Mouse (Mus musculus) limb, embryonic 10.5 days (tissue): ENCODE measurements around the gene Pex7. TPM values are rescaled to one million over a fixed set of nuclear protein-coding genes. Genes with fewer than 3 reads are reported as not detected.

Experiments used
- DNase-seq: peaks from one replicate; pipeline ENCODE4 v3.0.0-alpha.2; 2017; ENCODE audit warnings: low spot score
- H3K27ac ChIP-seq: fragments of 300-500 bp; sonication (generic); 2 replicates; pipeline ENCODE4 v1.5.1; 2016; ENCODE audit warnings: mild to moderate bottlenecking
- H3K27me3 ChIP-seq: fragments of 300-500 bp; sonication (generic); 2 replicates; pipeline ENCODE4 v1.6.1; 2016; ENCODE audit warnings: low read depth, mild to moderate bottlenecking; ENCODE audit not compliant: poor library complexity, severe bottlenecking
- H3K36me3 ChIP-seq: fragments of 300-500 bp; sonication (generic); 2 replicates; pipeline ENCODE4 v1.6.1; 2016; ENCODE audit warnings: mild to moderate bottlenecking, moderate library complexity
- H3K4me1 ChIP-seq: fragments of 300-500 bp; sonication (generic); 2 replicates; pipeline ENCODE4 v1.6.1; 2016
- H3K4me3 ChIP-seq: fragments of 300-500 bp; sonication (generic); 2 replicates; pipeline ENCODE4 v1.5.1; 2016; ENCODE audit warnings: mild to moderate bottlenecking, moderate library complexity
- H3K9me3 ChIP-seq: fragments of 300-500 bp; sonication (generic); replicated peaks from 2 replicates; pipeline ENCODE4 v1.6.1; 2016; ENCODE audit warnings: mild to moderate bottlenecking
- WGBS: fragments of 180-500 bp; shearing (Covaris S2); methylation state at CpG from one replicate; pipeline ENCODE4 v1.1.7; 2016; 5-methylcytosine and 5-hydroxymethylcytosine counted together
- polyA plus RNA-seq: library from polyadenylated mRNA; unstranded; fragments of >200 nt; fragmentation: Nextera tagmentation; extraction: Ambion mirVana; gene quantifications from 2 replicates; pipeline ENCODE4 v1.2.1, GENCODE M21; 2016

The Pex7 gene
- polyA plus RNA-seq, 1 experiment from 2014 or later = 19.1 TPM

DNA sequence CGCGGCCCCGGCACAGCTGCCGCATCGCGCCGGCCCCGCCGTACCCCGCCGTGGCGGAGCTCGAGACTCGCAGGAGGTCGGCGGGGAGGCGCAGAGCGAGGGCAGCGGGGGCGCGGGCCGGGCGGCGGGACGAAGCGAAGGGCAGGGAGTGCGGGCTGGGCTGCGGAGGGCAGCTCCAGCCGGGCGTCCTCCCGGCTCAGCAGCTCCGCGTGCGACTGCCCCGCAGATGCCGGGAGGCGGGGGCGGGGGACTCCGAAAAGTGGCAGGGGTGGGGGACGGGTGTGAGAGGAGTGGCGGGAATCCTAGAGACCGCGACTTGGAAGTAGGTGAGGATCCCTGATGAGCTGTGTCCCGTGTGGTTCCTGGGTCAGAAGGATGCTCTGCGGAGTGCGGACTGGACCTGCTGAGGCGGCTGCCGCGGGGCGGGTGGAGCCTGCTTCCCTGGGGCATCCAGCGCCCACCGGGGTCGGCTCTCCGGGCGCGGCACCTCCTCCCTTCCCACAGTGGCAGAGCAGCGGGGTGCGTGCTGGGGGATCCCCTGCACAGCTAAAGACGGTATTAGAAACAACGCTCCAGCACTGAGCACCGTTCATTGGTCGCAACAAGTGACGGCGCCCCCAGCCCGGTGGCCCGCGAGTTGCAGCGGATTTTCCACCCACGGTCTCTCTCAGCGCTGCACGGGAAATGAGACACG is 56.3 kb downstream of the Pex7 start, which contains the start of gene Slc35d3:
TSS of gene Slc35d3 (minus strand) at position 462 of the 694 bp plus-strand sequence.
- Histone ChIP-seq H3K36me3 (no peaks in the 10 kb centered on the region), H3K4me1 (peaks cover 39% of the 10 kb centered on the region), H3K27ac (peak within 1 kb of the TSS; percentile 70), H3K27me3 (peaks cover 57% of the 10 kb centered on the region), H3K4me3 (peak within 1 kb of the TSS; percentile 67), H3K9me3 (no peaks in the 10 kb centered on the region)
- peak; percentile 76 for DNase-seq
- under 1% methylated on average over 72 of the region's 72 CpGs for WGBS

DNA sequence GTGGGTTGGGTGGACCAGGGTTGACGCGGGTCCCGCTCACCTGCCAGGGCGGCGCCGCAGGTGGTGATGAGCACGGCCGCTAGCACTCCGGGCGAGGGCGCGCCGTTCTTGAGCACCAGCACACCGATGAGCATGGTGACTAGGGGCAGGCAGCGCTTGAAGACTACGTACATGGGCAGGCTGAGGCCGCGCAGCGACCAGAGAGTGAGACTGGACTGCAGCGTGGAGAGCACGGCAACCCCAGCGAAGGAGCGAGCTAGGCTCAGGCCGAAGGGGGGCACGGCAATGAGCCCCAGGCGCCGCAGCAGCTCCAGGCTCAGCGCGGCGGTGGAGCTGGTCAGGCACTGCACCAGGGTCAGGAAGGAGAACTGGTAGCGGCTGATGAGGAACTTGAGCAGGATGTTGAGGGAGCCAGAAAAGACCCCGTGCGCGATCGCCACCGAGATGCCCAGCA is 56.9 kb downstream of the Pex7 start:
- H3K27me3 ChIP-seq = peaks cover 57% of the 10 kb centered on the region
- no peak for DNase-seq
- under 1% methylated on average over 36 of the region's 36 CpGs for whole genome bisulfite sequencing
- peaks cover 39% of the 10 kb centered on the region for H3K4me1 ChIP-seq
- H3K27ac ChIP-seq = peak overlapping the region; percentile 70
- no peaks in the 10 kb centered on the region for H3K9me3 ChIP-seq
- no peaks in the 10 kb centered on the region for H3K36me3 ChIP-seq
- H3K4me3 ChIP-seq = peak overlapping the region; percentile 67

DNA sequence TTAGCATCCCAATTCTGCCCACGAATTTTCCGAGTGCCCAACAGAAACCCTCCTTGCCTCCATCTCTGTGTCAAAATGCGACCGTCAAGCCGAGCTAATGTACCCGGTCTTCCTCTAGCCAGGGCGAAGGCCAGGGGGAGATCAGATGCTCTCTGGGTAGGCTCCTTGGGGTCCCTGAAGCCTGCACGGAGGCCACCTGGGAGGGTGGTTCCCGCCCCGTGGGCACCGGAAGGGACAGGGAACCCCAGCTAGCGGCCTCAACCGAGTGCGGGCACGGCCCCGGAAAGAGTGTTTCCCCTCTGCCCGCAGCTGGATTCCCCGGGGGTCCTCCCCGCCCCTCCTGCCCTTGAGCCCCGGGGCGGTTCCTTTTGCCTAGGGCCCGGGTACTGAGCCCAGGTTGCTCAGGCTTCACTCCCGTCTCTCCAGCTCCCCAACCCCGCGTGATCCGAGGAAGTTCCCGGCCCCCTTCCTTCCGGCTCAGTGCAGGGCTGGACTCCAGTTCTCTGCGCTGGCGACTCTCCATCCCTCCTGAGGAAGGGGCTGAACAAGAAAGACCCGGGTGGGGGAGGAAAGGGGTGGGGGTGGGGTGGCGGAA is 57.6 kb downstream of the Pex7 start:
- under 1% methylated on average over 32 of the region's 32 CpGs for WGBS
- peak; percentile 68 for DNase-seq
- Histone ChIP-seq H3K27me3 (peaks cover 58% of the 10 kb centered on the region), H3K4me1 (peaks cover 39% of the 10 kb centered on the region), H3K36me3 (no peaks in the 10 kb centered on the region), H3K9me3 (no peaks in the 10 kb centered on the region), H3K27ac (peak overlapping the region; percentile 67), H3K4me3 (peak overlapping the region; percentile 67)

DNA sequence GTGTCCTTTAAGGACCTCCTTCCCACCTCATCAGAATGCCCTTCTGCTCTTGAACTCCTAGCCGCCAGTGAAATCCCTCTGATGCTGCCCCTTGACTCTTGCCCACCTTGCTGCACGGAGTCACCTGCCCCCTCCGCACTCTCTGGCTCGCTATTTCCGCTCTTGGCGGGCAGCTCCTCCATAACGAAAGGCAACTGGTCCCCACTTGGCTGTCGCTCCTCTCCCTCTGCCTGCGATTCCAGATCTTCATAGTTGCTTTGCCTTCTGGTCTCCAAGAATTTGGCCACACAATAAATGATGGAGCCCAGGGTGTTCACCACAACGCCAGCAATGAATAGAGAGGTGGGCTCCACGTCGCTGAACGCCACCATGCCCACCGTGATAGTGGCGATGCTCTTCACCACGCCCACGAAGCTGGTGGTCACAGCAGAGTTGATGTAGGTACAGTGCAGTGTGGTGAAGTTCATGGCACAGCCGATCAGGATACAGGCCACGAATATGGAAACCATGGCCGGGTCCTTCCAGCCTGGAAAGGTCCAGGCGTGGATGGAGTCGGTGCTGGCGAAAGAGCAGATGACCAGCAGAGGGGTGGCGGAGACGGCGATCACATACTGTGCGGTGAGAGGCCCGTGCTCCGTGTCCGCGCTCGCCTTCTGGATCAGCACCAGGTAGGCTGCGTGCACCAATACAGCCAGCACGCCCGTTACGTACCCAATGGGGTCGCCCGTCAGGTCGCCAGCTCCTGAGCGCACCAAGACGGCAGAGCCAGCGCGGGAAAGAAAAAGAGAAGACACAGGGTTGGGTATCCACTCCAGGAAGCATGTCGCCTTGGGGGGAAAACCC is 58.3 kb downstream of the Pex7 start:
- Histone ChIP-seq H3K36me3 (no peaks in the 10 kb centered on the region), H3K27me3 (peaks cover 62% of the 10 kb centered on the region), H3K9me3 (no peaks in the 10 kb centered on the region), H3K27ac (0 out of 2 replicates have a peak overlapping the region, but pooled peaks have one; percentile 25), H3K4me1 (peaks cover 39% of the 10 kb centered on the region), H3K4me3 (peak overlapping the region; percentile 67)
- DNase-seq = peak; percentile 51
- 3% methylated on average over 44 of the region's 44 CpGs for WGBS

DNA sequence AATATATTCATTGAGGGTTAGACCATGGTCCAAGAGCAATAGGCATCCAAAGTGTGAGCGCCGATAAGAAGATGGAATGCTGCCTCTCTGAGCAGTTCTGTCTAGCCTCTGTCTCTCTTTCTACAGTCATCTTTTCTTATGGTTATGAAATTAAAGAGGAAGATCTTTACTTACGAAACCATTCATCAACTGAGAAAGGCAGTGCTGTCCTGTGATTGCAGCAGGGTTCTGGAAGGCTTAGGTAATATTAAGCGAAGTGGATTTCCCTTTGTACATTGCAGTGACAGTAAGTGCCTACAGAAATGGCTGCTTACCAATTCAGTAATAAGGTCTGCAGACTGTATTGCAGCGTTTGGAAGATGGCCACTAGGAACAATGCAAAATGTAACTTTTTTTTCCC is 67.7 kb downstream of the Pex7 start:
- WGBS = 93% methylated on average over 5 of the region's 5 CpGs

DNA sequence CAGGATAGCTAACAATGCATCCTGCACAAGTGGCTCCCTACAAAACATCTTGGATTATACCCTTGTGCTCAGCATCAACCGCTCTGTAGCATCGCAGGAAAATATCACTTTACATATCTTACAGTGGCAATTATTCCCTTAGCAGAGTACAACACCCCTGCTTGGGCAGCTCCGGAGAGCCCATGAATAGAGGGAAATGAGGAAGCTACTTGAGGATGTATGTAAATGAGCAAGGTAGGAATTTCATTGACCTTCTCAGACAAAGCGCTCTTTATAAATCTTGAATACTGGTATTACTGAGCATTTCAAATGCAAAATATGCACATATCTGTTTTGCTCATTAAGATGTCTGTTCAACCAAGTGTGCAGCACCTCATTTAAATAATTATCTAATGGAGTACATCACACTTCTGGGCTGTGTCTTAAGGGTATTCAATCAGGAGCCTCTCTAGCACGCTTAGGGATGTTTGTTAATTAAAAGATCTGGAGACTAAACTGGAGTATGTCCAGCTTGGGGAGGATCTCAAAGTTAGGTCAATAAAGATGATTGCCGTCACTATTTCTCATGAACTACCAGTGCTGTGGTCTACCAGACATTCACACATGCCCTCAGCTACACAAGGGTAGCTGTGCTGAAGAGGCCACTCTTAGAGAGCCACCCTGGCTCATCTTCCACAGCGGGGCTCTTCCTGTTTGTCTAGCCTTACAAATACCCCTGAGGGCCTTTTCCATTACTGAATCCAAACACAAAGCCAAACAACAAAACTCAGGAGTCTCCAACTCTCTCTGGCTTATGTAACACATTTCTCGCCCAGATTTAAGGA is 71.4 kb downstream of the Pex7 start:
- H3K4me1 ChIP-seq = no peaks in the 10 kb centered on the region
- H3K27me3 ChIP-seq = no peaks in the 10 kb centered on the region
- no peak for DNase-seq
- H3K9me3 ChIP-seq = no peaks in the 10 kb centered on the region
- H3K27ac ChIP-seq = no peak overlapping the region
- no peak overlapping the region for H3K4me3 ChIP-seq
- WGBS = 88% methylated on average over 8 of the region's 8 CpGs
- H3K36me3 ChIP-seq = no peaks in the 10 kb centered on the region

More for the DNA sequence above, 67.7 kb downstream of the Pex7 start:
- Histone ChIP-seq H3K4me3 (no peak overlapping the region), H3K27me3 (0 out of 2 replicates have a peak, but pooled peaks cover 3% of the 10 kb centered on the region), H3K27ac (no peak overlapping the region), H3K36me3 (no peaks in the 10 kb centered on the region), H3K4me1 (no peaks in the 10 kb centered on the region), H3K9me3 (no peaks in the 10 kb centered on the region)
- no peak for DNase-seq

DNA sequence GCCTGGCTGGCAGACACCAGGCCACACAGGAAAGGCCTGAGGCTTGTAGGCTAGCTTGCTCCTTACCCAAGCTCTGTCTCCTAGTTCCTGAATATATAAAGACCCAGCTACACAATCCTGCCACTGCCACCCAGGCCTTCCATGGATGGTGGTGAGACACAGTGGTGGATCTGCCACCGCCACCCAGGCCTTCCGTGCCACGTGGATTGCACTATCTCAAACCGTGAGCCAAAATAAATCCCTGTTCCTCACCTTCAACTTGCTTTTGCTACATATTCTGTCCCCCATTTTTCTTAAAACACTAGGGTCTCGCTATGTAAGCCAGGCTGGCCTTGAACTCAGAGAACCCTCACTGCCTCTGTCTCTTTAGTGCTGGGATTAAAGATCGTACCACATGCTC is 73.3 kb downstream of the Pex7 start:
- H3K36me3 ChIP-seq = no peaks in the 10 kb centered on the region
- H3K27me3 ChIP-seq = no peaks in the 10 kb centered on the region
- 94% methylated on average over 6 of the region's 6 CpGs for WGBS
- no peaks in the 10 kb centered on the region for H3K9me3 ChIP-seq
- H3K27ac ChIP-seq = no peak overlapping the region
- H3K4me3 ChIP-seq = no peak overlapping the region
- no peak for DNase-seq
- H3K4me1 ChIP-seq = no peaks in the 10 kb centered on the region

DNA sequence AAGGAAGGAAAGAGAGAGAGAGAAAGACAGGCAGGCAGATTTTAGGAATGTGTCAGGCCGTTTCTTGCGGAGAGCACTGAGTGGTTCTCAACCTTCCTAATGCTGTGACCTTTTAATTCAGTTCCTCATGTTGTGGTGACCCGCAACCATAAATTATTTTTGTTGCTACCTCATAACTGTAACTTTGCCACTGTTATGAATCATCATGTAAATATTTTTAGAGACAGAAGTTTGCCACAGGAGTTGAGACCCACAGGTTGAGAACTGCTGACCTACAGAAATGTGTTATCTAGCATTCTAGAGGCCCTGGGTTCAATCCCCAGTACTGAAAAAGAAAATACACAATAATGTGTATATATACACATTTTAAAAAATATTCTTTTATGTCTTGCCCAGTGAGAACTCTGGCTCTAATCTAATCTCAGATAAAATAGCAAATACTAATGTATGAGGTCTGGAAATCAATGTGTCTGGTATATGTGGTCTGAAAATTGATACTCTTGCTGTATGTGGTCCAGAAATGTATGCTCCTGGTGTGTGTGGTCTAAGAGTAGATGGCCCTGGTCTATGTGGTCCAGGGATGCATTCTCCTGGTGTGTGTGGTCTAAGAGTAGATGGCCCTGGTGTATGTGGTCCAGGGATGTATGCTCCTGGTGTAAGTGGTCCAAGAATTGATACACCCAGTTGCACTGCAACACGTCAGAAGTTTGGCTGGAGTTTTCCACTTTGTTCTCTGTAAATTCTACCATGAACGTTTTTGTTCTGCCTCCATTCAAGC is 76.2 kb downstream of the Pex7 start:
- Histone ChIP-seq H3K4me3 (no peak overlapping the region), H3K27ac (no peak overlapping the region), H3K4me1 (no peaks in the 10 kb centered on the region), H3K36me3 (no peaks in the 10 kb centered on the region), H3K27me3 (no peaks in the 10 kb centered on the region), H3K9me3 (no peaks in the 10 kb centered on the region)
- 85% methylated on average over 5 of the region's 5 CpGs for WGBS
- DNase-seq = no peak

DNA sequence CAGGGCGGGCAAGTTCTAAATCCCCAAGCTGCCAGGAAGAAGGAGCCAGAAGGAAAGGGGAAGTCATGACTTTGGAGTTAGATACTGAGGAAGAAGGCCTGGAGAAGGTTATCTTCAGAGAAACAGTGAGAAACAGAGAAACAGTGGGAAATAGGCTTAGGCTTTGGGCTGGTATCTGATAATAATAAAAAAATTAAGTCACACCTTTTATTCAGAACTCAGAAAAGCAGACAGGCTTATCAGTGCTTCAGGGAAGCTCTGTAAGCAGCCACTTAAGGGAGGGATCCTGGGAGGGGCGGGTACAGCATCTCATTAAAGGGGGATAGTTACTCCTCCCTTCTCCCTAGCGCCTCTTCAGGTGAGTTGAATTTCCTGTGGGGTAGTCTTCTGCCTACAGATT is 86.5 kb downstream of the Pex7 start:
- DNase-seq = no peak
- Histone ChIP-seq H3K4me1 (no peaks in the 10 kb centered on the region), H3K27ac (no peak overlapping the region), H3K9me3 (no peaks in the 10 kb centered on the region), H3K27me3 (peaks cover 9% of the 10 kb centered on the region; the same call in 1 of the 2 replicates), H3K4me3 (no peak overlapping the region), H3K36me3 (no peaks in the 10 kb centered on the region)
- 57% methylated on average over 3 of the region's 3 CpGs for WGBS

DNA sequence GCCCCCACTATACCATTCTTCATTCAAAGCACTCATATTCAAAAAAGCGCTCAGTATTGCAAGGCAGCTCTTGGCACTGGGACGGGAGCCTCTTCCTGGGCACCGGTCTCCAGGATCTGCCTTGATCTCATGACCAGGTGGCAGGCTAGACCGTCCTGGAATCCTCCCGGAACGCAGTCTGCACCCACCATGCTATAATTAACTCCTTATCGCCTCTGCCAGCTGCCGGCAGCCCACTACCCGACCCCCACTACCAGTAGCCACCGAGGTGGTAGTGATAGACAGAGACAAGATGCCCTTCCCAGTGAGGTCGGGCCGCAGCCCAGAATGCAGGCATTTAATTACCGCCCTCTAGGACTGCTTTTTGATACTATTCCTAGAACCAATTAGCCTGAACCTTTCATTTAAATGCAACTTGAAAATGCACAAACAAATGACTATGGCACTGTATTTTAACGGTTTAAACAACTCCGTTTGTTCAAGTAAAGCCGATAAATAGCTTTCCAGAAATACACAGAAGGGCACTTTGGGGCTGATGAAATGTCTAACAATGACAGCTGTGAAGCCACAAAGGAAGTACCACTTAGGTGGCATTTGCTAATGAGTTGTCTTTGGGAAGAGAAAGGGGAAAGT is 88.7 kb downstream of the Pex7 start:
- no peak overlapping the region for H3K4me3 ChIP-seq
- 52% methylated on average over 16 of the region's 16 CpGs for WGBS
- peaks cover 6% of the 10 kb centered on the region; the same call in 1 of the 2 replicates for H3K4me1 ChIP-seq
- H3K27me3 ChIP-seq = peaks cover 9% of the 10 kb centered on the region; the same call in 1 of the 2 replicates
- H3K9me3 ChIP-seq = no peaks in the 10 kb centered on the region
- H3K27ac ChIP-seq = no peak overlapping the region
- no peaks in the 10 kb centered on the region for H3K36me3 ChIP-seq
- DNase-seq = no peak

DNA sequence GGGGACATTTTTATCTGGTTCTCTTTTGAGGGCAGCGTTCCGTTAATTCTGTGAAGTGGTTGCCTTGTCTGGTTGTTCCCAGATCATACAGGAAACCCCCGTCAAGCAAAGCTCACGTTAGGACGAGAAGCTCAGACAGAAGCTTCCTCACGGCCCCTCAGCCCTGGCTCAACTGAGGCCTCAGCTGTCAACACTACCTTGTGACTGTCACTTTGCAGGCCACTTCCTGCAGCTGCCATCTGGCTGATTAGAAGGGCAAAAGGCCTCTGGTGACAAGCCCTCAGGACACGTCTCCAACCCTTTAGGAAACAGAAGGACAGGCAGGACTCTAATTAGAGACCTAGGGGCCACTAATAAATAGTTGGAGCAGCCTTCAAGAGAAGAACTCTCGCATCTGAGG is 92.1 kb downstream of the Pex7 start:
- peaks cover 6% of the 10 kb centered on the region; the same call in 1 of the 2 replicates for H3K4me1 ChIP-seq
- no peak overlapping the region for H3K4me3 ChIP-seq
- H3K27ac ChIP-seq = no peak overlapping the region
- H3K27me3 ChIP-seq = peaks cover 9% of the 10 kb centered on the region; the same call in 1 of the 2 replicates
- DNase-seq = no peak
- no peaks in the 10 kb centered on the region for H3K36me3 ChIP-seq
- 17% methylated on average over 8 of the region's 8 CpGs for WGBS
- no peaks in the 10 kb centered on the region for H3K9me3 ChIP-seq
